Mouse (Mus musculus): ENCODE results near the gene Zfhx3.
A peak's percentile ranks its signal among the peaks of the same experiment; 100 is the strongest.

Gene Zfhx3

DNA sequence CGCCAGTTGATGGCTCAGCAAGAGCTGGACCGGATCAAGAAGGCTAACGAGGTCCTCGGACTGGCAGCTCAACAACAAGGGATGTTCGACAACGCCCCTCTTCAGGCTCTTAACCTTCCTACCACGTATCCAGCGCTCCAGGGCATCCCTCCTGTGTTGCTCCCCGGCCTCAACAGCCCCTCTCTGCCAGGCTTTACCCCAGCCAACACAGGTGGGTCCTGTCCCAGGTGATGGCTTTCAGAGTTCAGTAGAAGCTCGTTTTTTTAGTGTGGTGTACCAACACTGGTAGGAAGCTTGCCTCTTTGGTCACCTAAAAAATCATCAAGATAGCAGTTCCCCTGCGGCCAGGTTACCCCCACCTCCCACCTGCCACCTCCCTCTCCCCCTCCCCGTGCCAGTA is 1009.1 kb downstream of the Zfhx3 start:
- no peak for DNase-seq

DNA sequence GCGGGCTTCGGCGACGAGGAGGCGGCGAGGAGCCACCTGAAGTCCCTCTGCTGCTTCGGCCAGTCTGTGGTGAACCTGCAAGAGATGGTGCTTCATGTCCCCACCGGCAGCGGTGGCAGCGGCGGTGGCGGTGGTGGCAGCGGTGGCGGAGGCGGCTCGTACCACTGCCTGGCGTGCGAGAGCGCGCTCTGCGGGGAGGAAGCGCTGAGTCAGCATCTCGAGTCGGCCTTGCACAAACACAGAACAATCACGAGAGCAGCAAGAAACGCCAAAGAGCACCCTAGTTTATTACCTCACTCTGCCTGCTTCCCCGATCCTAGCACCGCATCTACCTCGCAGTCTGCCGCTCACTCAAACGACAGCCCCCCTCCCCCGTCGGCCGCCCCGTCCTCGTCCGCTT is 1014.0 kb downstream of the Zfhx3 start:
- peak; percentile 32 for DNase-seq

DNA sequence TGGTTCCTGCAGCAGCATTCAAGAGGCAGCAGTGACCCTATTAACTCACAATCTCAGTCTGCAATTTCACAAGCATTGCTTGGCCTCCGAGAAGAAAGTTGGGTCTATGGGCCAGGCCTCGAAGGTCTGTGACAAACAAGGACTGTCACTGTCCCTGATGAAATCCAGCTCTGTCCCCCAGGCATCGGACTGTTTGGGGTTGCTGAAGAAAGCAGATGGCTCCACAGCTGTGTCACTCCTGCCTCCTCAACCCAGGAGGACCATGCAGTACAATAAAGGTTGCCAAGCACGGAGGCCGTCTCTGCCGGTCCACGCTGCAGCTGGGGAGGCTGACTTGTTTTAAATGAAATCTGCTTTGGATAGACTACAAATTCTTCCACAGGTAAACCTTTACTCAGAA is 1020.1 kb downstream of the Zfhx3 start:
- DNase-seq, result peak; percentile 26

DNA sequence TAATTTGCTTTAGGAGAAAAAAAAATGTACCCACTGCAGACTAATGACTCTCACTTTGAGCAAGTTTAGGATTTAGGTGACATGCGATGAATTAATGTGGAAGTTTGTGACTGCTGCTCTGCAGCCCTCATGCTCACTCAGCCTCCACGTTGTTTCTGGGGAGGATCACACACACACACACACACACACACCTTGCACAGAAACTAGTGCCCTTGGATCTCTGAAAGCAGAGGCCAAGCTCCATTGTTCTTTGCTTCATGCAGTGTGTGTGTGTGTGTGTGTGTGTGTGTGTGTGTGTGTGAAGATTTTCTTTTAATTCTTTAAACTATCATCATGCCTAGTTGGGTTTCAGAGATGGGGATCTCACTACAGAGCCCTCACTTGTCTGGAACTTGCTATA is 1020.7 kb downstream of the Zfhx3 start:
- DNase-seq, result no peak

DNA sequence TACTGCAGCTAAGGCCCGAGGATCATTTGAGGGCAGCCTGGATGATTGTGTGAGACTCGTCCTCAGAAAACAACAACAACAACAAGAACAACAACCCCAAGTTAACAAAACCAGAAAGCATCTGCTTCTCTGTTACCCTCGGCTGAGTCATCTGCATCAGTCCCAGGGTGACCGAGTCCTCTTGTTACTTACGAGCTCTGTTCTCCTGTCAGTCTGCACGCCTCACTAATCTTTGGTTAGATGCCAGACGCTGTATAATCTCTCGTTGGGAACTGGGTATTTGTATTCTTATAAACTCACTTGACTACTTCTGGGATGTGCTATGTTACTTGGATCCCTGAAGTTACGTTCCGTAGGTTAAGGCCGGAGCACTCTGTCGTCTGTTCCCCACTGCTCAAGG is 1023.6 kb downstream of the Zfhx3 start:
- DNase-seq, result peak; percentile 24

DNA sequence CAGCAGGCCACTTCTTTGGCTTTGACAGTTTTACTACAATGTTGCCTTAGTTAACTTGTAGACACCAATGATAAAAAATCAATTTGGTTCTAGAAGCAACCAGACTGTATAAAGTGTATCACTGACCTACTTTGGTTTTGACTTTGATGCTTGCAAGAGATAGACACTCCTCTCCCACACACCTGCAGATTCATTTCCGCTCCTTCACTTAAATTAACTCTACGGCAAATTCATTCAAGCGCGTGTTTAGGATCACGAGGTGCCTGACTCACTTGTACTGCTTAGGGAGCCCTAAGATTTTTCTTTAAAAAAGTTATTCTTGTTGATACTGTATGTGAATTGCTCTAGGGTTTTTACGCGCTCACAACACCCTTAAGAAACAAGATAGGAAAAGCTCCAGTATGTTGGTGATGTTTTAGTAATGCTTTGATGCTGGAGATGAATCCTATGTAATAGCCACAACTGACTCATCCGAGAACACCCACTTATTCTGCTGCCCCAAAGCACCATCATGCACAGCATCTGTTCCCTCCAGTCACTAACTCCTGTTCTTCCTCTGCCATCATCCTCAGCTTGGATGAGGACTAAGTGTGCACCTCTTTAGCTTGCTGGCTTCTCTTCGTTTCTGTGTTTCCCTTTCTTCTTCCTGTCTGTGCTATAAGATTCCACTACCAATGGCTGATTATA is 1031.3 kb downstream of the Zfhx3 start:
- no peak for DNase-seq

DNA sequence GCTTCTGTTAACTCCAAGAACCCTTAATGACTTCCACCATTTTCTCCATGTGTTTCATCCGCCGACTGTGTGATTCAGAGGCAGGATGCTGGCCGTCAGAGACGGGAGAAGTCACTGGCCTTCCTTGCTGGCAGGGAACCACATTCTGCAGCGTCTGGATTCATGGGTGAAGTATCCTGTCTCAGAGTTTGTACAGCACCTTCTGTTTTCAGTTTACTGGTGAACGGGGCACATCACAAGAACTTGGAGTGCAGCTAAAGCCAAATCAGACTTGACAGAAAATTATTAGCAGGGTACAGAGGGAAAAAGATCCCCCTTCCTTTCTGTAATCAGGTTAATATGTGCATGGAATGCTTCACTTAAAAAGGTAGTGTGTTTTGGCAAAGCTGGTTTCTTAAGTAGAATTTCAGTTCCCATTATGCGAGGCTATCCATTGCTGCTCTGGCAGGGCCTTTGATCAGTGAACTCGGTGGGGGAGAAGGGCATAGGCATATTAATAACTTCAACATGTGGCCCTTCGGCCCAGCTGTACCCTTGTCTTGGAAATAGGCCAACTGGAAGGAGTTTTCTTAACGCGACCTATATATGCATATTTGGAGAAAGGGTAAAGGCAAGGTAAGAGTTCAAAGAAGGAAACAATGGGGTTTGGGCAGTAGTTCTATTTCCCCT is 1035.4 kb downstream of the Zfhx3 start:
- DNase-seq, result peak; percentile 36

DNA sequence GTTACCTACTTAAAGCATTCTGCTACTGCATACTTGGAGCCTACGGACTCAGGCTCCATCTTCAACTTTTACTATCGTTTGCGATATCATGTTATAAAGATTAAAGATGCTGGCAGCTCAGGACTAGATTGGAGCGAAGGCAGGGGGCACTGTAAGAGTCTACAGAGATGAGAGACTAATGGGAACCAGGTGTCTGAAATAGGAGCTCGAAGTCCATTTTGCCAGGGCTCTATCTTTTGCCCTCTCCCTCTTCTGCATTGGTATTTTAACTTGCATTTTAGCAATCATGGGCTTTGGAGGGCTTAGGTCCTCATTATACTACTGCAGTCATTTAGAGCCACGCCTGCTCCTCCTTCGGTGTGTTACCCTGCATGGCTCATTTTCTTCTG is 1035.9 kb downstream of the Zfhx3 start:
- DNase-seq, result no peak

DNA sequence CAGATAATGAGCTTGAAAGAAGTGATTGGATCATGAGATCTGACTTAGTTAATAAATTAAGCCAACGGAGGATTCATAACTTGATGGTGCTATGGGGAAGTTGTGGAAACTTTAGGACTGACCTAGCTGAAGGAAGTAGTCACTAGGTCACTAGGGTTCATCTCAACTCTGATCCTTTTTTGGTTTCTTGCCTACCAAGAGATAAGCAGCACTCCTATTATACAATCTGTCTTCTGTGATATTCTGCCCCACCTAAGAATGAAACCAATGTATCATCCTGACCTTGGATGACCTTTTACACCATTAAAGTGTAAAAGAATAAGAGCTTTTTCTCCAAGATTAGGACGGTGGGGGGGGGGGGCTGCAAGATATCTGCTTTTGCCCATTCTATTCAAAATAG is 1042.5 kb downstream of the Zfhx3 start:
- no peak for DNase-seq

DNA sequence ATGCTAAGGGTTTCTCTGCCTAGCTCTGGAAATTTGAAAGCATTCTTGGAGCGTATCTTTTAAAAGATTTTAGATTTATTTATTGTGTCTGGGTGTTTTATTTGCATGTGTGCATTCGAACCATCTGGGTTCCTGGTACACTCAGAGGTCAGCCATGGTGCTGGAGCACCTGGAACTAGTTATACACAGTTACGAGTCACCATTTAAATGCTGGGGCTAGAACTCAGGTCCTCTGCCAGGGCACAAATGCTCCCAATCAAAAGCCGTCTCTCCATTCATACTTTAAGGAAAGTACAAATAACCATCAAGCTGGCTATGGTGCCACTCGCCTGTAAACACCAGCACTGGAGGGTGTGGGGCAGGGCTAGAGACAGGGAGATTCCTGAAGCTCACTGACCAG is 1047.4 kb downstream of the Zfhx3 start:
- DNase-seq, result no peak

DNA sequence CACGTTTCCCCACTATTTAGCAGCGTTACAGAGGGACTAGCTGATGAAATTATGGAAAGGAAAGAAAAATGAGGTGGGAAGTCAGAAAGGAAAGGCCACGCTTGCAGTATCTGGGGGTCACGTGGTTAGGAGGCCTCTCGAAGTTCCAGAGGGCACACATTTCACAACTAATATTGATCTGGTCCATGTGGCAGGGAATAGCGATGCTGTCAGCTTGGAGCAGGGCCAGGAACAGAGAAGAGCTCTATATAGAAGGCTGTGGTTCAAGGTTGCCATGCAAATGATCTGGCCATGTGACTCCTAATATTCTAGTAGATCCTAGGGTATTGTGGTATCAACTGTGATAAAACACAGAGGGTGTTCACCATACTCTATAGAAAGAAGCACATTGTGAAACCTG is 1048.1 kb downstream of the Zfhx3 start:
- no peak for DNase-seq

DNA sequence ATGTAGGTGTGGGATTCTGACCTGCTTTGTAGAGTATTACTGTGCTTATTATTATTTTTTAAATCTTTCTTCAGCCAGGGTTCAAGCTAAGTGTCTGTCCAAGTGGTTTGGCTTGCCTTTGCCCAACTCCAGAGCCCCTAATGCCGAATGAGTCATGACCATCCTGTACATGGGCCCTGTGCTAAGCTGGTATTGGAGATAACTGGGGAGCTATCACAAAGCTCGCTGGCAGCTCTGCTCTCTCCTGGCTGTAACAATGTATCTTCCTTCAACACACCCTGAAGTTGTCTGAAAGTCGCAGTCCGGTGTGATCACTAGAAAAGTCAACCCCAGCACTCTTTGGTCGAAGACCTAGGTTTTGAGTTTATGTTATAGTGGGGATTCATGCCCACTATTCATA is 1049.0 kb downstream of the Zfhx3 start:
- DNase-seq, result no peak

DNA sequence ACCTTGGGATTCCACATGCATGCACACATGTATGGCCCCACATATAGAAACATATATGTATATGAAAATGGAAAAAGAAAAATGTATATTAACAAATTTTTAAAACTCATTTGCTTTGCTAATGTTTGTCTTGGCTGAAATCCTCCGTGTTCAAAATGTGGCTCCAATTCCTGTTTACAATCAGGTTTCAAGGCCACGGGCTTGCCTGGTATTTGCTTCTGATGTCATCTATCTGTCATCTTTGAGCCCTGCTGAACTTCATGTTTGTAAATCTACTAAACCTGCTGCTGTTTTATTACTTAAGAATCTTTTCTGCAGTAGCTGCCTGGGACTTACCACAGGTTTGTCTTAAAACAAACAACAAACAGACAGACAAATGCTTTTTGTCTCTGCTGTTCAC is 1051.3 kb downstream of the Zfhx3 start:
- DNase-seq, result no peak

DNA sequence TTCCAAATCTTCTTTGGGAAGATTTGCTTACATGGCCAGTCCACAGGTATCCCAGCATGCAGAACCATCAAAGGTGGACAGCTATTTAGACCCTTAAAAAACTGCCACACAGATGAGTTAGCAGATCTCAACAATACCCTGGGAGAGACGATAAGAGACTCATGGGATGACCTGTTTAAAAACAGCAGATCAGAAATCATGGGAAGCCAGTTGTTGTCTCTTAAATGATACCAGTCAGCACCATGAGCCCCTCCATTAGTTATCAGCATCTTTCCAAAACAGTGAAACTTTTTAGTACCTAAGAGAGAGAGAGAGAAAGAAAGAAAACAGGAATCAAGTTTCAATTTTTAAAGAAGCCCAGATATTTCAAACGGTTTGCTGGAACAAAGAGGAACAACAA is 1051.7 kb downstream of the Zfhx3 start:
- no peak for DNase-seq

DNA sequence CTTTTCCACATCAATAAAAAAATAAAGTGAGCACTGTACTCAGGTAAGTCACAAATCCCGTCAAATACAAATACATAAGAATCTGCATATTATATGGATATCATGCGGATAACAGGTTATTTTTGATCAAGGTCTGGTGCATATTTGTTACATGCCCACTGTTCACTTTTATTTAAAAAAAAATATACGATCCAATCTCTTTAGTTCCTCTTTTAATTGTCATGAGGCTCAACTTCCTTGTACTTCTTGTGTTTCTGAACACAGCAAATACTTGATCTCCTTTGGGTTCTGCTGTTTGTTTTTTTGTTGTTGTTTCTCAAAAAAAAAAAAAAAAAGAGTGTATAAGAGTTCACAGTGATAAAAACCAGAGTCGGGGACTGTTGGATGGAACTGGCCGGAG is 1052.4 kb downstream of the Zfhx3 start:
- DNase-seq, result no peak

DNA sequence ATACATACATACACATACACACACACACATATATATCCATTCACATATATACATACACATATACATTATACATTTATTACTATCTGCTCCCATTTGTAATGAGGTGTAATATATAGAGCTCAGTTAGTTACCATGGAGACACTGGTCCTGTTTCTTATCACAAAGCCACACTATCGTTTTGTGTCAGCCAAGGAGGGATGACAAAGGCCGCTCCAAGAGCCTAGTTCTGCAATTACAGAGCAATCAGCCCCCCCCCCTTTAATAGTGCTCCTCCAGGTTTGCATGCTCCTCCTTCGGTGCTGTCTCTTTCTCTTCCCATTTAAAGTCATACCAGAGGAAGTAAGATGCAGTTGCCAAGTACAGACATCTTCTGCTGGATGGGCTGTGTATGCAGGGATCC is 1054.9 kb downstream of the Zfhx3 start:
- no peak for DNase-seq

DNA sequence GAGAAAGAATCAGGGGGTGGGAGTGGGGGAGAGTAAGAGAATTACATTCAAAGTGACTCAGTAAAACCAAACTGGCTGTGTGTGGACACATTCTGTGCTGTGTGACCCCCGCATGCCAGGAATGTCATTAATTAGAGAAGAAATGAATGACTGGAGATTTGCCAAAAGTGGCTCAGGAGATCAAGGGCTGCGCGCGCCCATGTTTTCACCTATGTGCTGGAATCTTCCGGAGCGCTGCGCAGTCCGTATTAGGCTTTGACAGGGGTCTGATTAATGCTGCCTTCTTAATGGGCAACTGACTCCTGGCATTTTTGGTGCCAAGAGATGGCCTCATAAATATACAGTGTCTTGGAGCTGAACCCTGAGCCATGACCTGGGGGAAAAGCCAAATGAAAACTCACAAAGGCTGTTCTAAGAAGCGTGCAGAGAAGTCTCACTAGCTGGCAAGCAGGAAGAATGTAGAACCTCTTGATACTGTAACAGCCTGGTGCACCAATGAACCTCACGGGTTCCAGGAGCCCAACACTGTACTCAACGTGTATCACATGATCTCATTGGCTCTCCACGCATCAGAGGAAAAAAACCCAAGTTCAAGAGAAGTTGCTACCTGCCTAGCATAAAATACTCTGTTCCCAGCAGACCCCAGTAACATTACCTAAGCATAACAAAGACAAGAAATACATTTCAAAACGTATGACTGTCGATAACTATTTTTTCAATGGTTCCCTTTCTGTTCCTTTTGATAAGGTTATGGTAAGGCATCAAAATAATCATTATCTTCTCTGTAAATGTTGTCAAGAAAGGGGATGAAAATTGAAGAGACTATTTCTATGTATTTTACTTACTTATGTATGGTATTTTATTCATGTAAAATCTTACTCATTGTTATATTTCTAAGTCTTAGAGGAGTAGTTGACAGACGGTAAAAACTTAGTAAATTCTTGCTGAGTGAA is 1057.1 kb downstream of the Zfhx3 start:
- peak; percentile 47 for DNase-seq

DNA sequence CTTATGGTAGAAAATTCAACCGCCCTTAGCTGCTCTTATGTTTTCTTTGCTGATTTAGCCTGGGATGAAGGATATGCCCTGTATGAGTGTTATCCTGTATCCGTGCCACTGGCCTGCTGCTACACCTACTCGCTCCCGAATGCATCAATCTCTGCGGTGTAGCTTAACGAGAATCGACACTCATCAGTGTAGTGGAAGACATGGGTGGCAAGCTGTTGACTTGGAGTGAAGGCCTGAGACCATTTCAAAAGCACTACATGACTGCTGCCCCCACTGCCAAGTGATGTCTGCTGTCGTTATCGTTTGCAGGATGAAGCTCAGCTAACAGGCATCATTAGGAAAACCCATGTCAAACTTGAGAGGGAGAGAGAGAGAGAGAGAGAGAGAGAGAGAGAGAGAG is 1058.6 kb downstream of the Zfhx3 start:
- peak; percentile 39 for DNase-seq

DNA sequence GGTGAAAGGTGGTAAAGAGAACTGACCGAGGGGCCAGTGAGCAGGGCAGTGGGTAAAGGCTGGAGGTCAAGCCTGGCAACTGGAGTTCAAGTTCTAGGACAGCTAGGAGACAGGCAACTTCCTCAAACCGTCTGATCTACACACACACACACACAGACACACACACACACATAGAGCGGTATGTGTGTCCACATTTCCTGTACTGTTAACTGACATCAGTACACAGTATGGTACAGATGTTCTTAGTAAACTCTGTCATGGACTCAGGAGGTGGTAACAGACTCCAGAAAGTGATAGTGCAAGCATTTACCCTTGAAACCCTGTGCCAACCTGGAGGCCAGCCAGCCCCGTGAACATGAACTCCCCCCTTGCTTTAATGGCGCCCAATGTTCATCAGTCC is 1059.5 kb downstream of the Zfhx3 start:
- DNase-seq, result no peak

DNA sequence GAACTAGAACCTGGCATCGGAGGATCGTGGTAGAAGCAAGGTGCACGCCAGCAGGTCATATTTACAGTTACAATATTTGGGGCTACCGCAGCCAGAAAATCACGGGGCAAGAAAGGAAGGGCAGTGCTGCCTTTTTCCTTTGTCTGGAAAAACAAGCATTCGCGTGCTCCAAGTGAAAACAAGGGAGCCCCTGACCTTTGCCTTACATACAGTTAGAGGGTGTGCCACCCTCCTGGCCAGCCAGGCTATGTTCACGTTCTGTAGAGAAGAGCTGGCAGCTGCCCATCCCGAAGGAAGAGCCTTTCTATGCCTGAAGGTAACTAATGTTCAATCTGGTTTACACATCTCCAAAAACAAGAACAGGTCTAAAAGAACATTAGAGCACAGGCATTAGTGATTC is 1064.5 kb downstream of the Zfhx3 start:
- DNase-seq, result no peak

All from retina, postnatal 1 day (tissue).